ENCODE assay signal across 16 mouse cellular contexts in genomic region chr11:4454895-4455535, GRCm38 (mm10). TPM values are rescaled to one million over a fixed set of nuclear protein-coding genes. Genes with fewer than 3 reads are reported as not detected.
"Had no signal": no experiment of that assay in that cellular context is flagged by ENCODE, and none has a peak within 500 bp of the region (broad histone marks: within the 10 kb centered on the region; RNA-seq: fewer than 3 reads in every experiment).

No protein-coding gene starts in this region.

- H3K9me3 ChIP-seq: limb, embryonic 12.5 days; neural tube, embryonic 12.5 days; stomach, embryonic 15.5 days had no signal

- H3K27me3 ChIP-seq: stomach, embryonic 15.5 days had no signal

- DNase-seq: kidney, adult 18-20 months; kidney, postnatal 10 days; kidney, postnatal 4 days; lung, adult 2 months; lung, postnatal 36 days; thymus, adult 2 months; thymus, postnatal 36 days had no signal

- H3K4me2 ChIP-seq: limb, embryonic 12.5 days; neural tube, embryonic 12.5 days; stomach, embryonic 15.5 days had no signal

- ATAC-seq: lung, postnatal 0 days had no signal

- H3K9ac ChIP-seq: limb, embryonic 12.5 days; liver, embryonic 14.5 days; neural tube, embryonic 12.5 days; stomach, embryonic 15.5 days had no signal

- H3K27ac ChIP-seq: layer of hippocampus, adult 2 months; limb, embryonic 12.5 days; liver, embryonic 14.5 days; neural tube, embryonic 12.5 days; stomach, embryonic 15.5 days had no signal

- H3K36me3 ChIP-seq: limb, embryonic 12.5 days; neural tube, embryonic 12.5 days; stomach, embryonic 15.5 days had no signal

- H3K4me1 ChIP-seq: limb, embryonic 12.5 days; neural tube, embryonic 12.5 days; stomach, embryonic 15.5 days had no signal

- H3K4me3 ChIP-seq: layer of hippocampus, adult 2 months; limb, embryonic 12.5 days; neural tube, embryonic 12.5 days; stomach, embryonic 15.5 days had no signal

RNA-seq across cellular contexts. Expression of gene Hormad2, which starts 14.1 kb away (rescaled TPM):
- total RNA-seq: layer of hippocampus, adult 2 months; layer of hippocampus, postnatal 10 days; left cerebral cortex, postnatal 36 days; monocyte, adult 5-6 weeks had no signal
- polyA plus RNA-seq: neural tube, embryonic 12.5 days had no signal
